Mouse (Mus musculus) left cerebral cortex, adult 6 months (tissue): ENCODE results near the gene Abce1. TPM values are rescaled to one million over a fixed set of nuclear protein-coding genes. Genes with fewer than 3 reads are reported as not detected.

Experiments
- long read RNA-seq, 2 experiments: library from polyadenylated mRNA; unstranded; transcript quantifications; one replicate each; pipeline ENCODE4 v2.0.0; 2019 to 2020
- polyA plus RNA-seq: library from polyadenylated mRNA; unstranded; fragments of <200 nt; fragmentation: Nextera tagmentation; gene quantifications from 2 replicates; pipeline ENCODE4 v1.2.3, GENCODE M21; 2021

Gene Abce1
- 26.6 and 29.9 TPM in 2 replicates for polyA plus RNA-seq
- long read RNA-seq, experiment 1, transcript Abce1-201 (18 exons, 3,793 nt), result major isoform, 318 of 401 reads
- long read RNA-seq, experiment 1, transcript Abce1-203 (16 exons, 3,030 nt), result minor isoform, 7 of 401 reads
- long read RNA-seq, experiment 1, partial matches to known transcripts, result 35 of 401 reads
- long read RNA-seq, experiment 1, other reads (novel, unspliced or antisense), result 41 of 401 reads
- long read RNA-seq, experiment 2, transcript Abce1-201 (18 exons, 3,793 nt), result major isoform, 22 of 41 reads
- long read RNA-seq, experiment 2, partial matches to known transcripts, result 7 of 41 reads
- long read RNA-seq, experiment 2, other reads (novel, unspliced or antisense), result 11 of 41 reads

DNA sequence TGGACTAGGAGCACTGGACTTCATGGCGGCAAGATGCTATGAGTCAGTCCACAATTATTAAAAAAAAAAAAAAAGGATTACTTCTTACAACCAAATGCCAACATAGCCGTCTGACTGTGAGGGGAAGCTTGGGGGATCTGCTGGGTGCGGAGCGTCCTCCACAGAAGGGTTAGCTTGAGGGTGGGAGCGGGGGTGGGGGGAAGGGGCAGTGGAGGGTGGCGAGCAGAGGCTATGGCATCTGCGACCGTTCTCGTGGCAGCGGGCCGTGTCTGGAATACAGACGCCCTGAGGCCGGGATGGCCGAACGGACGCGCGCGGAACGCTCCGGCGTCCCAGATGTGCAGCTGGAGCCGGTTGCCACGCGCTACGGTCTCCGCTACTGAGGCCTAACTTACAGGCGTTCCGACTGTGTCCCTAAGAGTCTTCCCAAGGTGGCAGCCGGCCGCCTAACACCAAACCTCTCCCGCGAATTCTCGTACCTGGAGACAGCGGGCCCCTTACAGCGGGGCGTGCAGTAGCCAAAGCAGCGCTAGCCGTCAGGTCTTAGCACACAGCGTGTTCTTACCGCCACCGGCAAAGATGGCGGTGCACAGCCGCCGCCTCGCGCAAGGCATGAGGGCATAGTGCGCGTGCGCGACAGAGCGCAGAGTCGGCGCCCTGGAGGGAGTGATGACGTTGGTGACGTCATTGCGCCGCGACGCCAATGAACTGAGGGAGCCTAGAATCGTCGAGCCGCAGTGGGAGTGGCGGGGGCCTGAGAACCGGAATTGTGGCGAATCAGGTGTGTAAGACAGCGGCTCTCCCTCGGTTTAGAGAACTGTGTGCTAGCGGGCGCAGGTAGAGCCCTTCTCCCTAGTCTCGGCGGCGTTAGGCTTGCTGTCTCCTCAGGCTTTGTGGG is at the start of gene Abce1, which contains the start of gene Anapc10:
TSS of gene Abce1 (minus strand) at position 677 of the 898 bp plus-strand sequence.
TSS of gene Anapc10 (plus strand) at position 757 of the 898 bp plus-strand sequence.

DNA sequence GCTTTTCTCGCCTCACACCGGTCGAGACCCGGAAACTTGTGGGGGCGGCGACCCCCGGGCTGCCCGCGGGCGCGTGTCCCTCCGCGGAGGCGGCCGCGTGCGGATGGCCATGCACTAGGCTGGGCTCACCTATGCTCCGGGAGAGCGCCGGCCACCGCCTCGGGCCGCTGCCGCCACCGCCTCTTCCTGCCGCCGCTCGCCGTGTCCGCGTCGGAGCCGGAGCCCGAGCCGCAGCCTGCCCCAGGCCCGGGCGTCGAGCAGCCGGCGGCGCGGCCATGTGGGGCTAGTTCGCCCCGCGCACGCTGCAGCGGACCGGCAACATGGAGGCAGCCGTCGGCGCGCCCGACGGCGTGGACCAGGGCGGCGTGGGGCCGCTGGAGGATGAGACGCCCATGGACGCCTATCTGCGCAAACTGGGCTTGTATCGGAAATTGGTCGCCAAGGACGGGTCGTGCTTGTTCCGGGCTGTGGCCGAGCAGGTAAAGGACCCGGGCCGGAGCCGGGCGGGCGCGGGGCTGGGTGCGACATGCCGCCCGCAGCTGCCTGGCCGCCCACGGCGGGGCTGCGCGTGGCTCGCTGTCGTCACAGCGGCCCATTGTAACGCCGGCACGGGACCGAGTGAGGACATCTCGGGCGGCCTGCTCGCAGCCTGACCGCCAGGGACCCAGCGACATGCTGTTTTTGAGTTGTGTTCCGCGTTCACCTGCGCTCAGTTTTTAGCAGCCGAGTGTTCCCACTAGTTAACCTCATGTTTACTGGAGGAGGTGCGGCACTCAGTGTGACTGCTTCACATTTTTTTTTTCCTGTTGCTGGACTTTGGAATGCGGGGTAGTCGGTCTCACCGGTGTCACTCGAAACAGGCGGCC is 71.7 kb downstream of the Abce1 start, which contains the start of gene Otud4:
TSS of gene Otud4 (plus strand) at position 33 of the 866 bp plus-strand sequence.

Other genes starting within 250 kb of the Abce1 start
- 1.8 and 4.1 TPM in 2 replicates for gene Otud4, start 72.1 kb downstream of the Abce1 start, polyA plus RNA-seq
- 18.3 and 30.5 TPM in 2 replicates for gene Anapc10, start 80 bp upstream of the Abce1 start, polyA plus RNA-seq